Mouse (Mus musculus): ENCODE results near the gene Tmem132c. TPM values are rescaled to one million over a fixed set of nuclear protein-coding genes. Genes with fewer than 3 reads are reported as not detected.

Gene Tmem132c
- total RNA-seq, 2 experiments from 2014 or later = 6.5 to 6.6 TPM

DNA sequence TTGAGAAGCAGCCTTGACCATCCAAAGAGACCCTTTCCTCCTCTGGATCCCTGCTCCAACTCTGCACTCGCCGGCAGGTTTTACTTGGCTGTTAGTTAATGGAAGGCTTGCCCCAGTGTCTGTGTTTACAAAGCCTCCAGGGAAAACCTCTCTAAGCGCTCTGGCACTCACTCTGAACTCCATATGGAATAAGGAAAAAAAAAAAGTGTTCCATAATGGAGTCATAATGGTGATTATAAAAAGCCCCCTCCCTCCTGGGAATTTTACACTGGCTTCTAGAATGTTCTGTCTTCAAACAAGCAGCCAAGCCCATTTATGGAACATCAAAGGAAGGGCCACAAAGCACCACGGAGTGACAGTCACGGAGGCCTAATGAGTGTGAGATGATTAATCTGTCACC is 136.9 kb downstream of the Tmem132c start:
- intact Hi-C loops (cut with DNase I) = no loop called here
- no peak for DNase-seq (ENCODE audit: low spot score in 2 of 2)

DNA sequence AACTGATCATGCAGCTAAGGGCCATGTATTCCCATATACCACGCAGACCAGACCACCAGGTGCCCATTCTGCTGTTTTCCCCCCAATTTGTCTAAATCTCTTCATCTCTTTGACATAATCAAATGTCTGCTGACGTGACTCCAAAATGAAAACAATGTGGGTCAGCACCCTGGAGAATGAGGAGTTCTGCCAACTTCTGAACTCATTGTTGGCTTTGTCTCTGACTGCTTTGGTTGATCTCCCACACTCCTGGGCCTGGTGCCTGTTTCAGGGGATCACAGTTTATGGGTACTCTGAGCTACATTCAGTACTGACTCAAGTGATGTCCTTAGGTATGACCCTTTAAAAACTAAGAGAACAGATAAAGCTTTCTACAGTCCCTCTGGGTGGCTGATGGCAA is 137.7 kb downstream of the Tmem132c start:
- no peak for DNase-seq (ENCODE audit: low spot score in 2 of 2)
- intact Hi-C loops (cut with DNase I) = no loop called here

DNA sequence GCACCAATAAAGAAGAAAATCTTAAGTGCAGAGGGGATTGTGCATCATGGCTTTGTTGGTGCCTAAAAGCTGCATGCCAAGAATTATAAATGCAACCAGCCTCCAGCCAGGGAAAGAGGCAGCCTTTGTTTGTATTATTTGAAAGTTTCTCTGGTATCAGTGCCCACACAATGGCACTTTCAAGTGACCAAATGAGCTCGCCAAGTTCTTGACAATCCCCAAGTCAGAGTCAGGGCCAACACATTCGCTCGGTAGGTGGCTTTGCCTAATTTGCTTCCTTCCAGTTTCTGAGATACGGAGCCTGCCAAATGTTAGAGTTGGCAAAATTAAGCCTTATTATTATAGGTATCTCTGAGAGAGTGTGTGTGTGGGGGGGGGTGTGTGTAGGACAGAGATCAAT is 139.6 kb downstream of the Tmem132c start:
- intact Hi-C loops (cut with DNase I) = no loop called here
- no peak for DNase-seq (ENCODE audit: low spot score in 2 of 2)

DNA sequence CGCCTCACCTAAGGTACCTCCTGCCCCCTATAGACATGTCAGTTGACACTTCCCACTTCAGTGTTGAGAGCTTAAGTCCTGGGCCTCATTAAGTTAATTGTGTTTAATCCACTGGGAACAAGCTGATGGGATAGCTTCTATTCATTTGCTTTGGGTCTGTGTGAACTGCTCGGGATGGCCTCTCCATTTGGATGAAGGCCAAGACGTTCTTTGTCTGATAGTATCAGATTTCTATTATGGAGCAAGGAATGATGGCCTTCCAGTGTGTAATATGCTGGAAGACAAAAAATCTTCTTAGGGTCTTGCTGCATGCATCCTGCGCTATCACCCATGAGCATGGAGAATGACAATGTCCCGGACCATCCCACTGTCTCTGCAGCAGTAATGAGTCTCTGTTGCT is 141.0 kb downstream of the Tmem132c start:
- DNase-seq (ENCODE audit: low spot score in 2 of 2) = no peak
- intact Hi-C loops (cut with DNase I) = no loop called here

DNA sequence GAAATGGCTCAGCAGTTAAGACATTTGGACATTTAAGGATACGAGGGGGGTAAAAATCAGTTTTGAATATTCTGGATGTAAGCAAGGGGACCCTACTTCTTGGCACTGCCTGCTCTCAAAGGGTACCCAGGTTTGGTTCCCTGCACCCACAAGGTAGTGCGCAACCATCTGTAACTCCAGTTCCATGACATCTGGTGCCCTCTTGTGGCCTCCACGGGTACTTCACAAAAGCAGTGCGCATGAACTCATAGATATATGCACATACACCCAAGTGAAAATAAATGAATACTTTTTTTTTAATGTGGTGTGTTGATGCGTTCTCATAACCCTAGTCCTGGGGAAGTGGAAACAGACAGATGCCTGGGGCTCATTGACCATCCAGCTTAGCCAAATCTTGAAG is 149.6 kb downstream of the Tmem132c start:
- DNase-seq (ENCODE audit: low spot score in 2 of 2) = no peak
- intact Hi-C loops (cut with DNase I) = no loop called here

DNA sequence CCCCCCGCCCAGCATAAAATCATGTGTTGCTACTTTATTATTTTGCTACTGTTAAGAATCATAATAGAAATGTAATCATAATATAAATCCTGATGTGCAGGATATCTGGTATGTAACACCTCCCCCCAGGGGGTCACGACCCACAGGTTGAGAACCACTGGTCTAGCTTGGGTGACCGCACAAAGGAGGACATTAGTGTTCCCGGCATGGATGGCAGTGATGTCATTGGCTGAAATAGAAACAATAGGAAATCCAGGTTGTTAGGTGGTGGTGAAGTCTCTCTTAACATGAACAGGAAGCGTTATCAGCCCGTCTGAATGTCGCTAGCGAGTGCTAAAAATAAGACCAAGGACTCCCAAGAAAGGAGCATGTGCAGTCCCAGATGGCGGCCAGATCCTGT is 155.3 kb downstream of the Tmem132c start:
- no peak for DNase-seq (ENCODE audit: low spot score in 2 of 2)
- intact Hi-C loops (cut with DNase I) = no loop called here

DNA sequence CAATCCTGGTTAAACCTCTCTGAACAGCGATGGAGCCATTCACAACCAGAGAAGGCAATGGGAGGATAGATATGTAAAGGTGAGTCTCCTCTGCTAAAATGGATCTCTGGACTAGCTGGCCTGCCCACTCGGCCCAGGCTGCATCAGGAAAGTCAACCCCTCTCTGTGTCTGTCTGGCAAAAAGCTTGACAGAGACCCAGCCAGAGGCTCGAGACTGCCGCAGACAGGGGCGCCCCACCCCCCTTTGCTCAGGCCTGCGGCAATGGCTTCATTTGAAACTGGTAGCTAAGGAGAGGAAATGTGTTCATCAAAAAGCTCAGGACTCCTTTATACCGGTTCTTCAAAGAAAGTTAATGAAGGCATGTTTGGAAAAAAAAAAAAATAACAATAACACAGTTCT is 156.4 kb downstream of the Tmem132c start:
- intact Hi-C loops (cut with DNase I) = no loop called here
- no peak for DNase-seq (ENCODE audit: low spot score in 2 of 2)

DNA sequence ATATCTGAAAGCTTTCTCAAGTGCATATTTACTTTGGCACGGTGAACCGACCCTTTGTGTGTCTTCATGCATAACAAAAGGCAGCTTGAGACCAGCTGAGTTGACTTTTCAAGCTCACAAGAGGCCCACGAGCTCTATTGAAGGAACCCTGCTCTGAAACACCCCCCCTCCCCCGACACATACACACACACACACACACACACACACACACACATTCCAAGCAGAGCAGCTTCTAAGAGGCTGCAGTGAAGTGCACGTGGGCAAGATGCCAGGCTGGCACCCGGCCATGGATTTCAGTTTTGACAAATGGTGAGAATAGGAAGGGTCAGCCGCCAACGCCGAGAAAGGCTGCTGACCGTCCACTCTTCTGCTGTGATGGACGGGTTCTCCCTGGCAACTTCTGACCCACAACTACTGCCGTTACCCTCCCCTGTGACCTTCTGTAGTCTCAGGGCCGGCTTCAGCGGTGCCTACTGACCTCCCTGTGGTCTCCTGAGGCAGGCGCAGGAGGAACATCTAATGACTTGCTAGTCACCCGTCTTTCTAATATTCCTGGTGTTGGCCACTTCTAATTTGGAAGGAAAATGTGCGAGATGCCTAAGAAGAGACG is 163.9 kb downstream of the Tmem132c start:
- peak; percentile 47 to 52 for DNase-seq (ENCODE audit: low spot score in 2 of 2)
- intact Hi-C loops (cut with DNase I) = no loop called here

DNA sequence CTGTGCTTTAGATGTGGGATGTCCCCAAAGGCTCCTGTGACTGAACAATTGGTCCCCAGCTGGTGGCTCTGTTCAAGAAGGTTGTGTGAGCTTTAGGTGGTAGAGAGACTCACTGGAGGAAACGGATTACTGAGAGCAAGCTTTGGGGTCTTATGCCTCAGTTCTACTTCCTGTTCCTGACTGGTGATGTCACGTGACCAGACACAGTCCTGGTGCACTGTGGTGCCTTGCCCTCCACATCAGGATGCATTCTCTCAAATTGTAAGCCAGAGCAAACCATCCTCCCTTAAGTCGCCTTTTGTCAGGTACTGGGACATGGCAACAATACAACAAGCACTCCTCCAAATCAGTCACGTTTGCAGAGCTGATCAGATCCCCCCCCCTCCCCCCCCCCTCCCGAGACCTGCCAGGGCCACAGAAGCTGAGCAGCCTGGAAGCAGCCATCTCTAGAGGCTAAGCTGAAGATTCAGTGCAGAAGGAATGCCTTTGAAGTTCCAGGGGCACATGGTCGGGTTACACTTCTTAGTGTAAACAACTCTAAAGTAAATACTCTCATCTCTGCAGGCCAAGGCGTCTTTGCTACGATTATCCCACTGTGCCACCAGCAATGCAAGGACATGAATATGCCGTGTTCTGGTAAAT is 164.5 kb downstream of the Tmem132c start:
- DNase-seq (ENCODE audit: low spot score in 2 of 2) = no peak

DNA sequence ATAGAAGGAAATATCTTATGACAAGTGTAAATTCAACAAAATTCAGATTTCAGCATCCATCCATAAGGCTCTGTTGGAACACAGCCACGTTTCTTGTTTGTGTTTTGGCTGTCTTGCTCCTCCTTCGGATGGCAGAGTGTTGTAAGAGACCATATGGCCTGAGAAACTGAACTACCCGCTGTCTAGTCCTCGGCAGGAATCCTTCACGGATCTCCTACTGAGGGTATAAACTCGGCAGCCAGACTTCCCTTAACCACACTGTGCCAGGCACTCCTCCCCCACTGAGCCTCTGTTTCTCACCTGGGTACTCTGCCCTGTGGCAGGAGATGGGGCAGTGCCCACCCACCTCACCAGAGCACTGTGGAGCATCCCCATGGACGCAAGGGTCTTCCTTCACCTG is 174.9 kb downstream of the Tmem132c start:
- peak; percentile 63 to 73 for DNase-seq (ENCODE audit: low spot score in 2 of 2)
- intact Hi-C loops (cut with DNase I) = no loop called here

More for the DNA sequence above, 164.5 kb downstream of the Tmem132c start:
- intact Hi-C loops (cut with DNase I) = no loop called here

DNA sequence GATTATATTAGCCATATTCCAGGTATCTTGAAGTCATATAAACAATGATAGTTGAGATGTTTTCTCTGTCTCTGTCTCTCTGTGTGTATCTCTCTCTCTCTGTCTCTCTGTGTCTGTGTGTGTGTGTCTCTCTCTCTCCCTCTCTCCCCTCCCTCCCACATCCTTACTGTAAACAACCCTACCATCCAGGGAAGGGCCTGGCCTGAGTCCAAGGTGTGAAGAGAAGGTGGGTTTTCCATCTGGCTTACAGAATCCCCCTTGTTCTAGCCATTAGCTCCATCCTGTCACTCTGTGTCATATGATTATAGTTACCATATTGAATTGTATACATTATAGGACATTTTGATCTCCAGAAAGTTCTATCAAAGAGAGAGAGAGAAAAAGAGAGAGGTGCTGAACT is 182.3 kb downstream of the Tmem132c start:
- intact Hi-C loops (cut with DNase I) = no loop called here

DNA sequence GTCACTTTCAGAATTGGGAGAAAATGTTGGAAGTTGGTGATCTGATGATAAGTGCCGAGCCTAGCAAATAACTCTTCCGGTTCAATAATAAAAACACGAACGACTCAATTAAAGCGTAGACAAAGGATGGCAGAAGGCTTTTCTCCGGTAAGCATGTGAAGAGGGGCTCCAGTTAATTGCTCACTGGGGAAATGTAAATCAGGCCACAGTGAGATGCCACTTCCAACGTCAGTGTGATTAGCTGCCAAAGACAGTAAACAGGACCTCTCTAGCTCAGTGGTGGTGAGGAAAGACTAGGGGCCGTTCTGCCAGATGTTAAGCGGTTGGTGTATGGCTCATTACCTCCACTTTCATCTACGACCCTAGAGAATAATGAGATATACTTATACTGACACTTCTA is 187.5 kb downstream of the Tmem132c start:
- DNase-seq (ENCODE audit: low spot score in 2 of 2) = no peak
- intact Hi-C loops (cut with DNase I) = no loop called here

More for the DNA sequence above, 182.3 kb downstream of the Tmem132c start:
- DNase-seq (ENCODE audit: low spot score in 2 of 2) = no peak

DNA sequence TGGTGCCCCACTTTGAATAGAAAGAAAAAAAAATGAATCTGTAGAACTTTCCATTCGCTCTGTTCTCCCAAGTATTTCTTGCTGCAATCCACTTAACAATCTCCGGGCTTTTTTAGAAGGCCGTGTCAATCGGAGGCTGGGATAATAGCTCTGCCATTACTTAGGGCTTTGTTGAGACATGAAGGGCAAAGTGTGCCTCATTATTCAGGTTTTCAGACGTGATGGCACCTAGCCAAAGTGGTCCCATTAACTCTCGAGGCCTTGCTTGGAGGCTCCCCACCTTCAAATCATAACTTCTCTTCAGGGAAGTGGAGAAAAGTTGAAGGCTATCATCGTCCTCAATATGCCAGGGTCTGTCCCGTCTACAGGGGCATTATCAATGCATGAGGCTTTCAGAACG is 190.0 kb downstream of the Tmem132c start:
- intact Hi-C loops (cut with DNase I) = no loop called here
- no peak for DNase-seq (ENCODE audit: low spot score in 2 of 2)

DNA sequence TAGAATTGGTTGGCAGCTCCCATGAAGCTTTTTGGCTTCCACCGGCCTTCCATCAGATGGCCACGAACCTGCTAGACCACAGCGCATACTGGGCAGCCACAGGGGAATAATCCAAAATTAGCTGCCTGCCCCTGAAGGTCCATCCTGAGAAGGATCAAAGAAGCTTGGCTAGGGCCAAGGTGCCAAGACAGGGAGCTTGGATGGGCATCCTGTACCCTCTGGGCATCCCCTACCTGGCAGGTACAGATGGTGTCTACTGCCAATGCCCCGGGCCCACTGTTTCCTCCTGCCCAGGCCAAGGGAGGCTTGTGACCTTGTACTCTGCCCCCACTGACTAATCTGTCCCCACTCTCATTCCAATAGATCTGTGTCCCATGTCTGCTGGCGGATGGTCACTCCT is 195.2 kb downstream of the Tmem132c start:
- no peak for DNase-seq (ENCODE audit: low spot score in 2 of 2)
- intact Hi-C loops (cut with DNase I) = no loop called here

DNA sequence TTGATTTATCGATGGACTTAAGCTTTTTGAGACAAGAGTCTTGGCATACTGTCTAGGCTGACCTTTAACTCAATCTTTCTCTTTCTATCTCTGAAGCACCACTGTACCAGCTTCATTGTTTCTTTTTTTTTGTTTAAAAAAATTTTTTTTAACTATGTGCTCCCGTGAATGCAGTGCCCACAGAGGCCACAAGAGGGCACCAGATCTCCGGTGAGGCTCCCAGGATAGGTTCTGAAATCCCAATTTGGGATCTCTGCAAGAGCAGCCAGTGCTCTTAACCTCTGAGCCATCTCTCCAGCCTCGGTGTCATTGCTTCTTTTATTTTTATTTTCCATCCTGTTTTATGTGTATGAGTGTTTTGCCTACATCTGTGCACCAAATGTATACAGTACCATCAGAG is 197.0 kb downstream of the Tmem132c start:
- intact Hi-C loops (cut with DNase I) = no loop called here
- no peak for DNase-seq (ENCODE audit: low spot score in 2 of 2)

DNA sequence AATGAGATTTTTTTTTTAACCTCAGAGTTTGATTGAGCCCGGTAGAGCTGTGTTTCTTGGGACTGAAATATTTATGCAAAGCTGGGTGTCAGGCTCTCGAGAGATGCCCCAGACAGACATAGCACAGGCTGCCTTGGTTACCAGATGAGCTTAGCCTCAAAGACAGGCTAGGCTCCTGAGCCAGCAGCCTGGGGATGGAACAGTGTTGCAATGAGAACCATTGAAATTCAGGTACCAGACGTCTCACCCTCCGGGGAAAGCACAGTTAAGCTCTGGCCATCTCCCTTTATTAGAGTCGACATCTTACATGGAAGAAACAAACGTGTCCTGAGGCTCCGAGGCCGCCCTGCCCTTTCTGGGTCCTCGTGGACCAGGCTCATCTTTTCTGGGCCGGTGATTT is 200.4 kb downstream of the Tmem132c start:
- intact Hi-C loops (cut with DNase I) = no loop called here
- DNase-seq (ENCODE audit: low spot score in 2 of 2) = no peak

DNA sequence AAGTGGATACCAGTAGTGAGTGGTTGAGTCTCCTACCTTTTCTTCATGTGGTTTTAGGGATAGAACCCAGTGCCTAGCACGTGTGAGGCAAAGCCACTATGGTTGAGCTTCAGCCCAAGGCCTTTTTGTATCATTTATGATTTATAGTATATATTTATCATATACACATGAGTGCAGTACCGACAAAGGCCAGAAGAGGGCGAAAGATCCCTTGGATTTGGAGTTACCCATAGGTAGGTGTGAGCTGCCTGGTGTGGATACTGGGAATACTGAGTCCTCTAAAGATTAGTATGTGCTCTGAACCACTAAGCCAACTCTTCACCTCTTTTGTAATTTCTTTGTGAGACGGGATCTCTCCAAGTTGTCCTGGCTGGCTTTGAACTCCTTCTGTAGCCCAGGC is 212.0 kb downstream of the Tmem132c start:
- DNase-seq (ENCODE audit: low spot score in 2 of 2) = peak; percentile 38

DNA sequence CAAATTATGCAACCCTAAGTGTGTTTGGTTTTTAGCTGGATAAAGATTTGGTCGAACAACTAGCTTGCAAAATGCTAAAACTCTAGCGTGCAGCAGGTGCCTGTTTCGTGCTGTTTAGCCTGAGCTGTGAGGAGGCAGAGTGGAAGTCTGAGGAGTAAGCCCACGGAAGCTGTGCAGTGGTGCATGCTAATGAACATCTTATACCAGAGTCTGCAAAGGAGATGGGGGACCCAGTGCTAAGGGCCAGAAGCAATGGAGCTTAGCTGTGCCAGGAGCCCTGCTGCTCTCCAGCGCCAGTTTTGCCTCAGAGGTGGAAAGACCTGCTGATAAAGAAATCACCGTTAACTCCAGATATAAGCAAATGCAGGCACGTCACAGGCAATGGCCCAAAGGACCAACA is 212.5 kb downstream of the Tmem132c start:
- no peak for DNase-seq (ENCODE audit: low spot score in 2 of 2)

More for the DNA sequence above, 212.0 kb downstream of the Tmem132c start:
- intact Hi-C loops (cut with DNase I) = no loop called here

DNA sequence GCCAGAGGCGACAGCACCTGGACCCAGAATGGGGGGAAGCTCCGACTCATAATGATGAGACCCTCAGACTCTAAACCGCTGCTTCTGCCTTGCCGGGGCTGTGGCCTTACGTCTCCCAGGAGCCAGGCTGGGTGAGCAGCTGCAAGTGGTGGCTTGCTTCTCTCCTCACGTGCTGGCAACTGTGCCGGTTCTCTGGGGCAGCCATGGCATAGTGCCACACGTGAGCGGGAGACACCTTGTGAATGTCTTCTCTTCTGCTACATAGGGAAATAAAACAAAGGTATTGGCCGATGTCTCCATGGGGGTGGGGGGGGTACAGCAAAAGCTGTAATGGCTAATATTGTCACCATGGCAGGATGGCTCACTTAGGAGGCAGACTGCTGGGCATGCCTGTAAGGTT is 214.5 kb downstream of the Tmem132c start:
- no peak for DNase-seq (ENCODE audit: low spot score in 2 of 2)
- intact Hi-C loops (cut with DNase I) = no loop called here

More for the DNA sequence above, 212.5 kb downstream of the Tmem132c start:
- intact Hi-C loops (cut with DNase I) = no loop called here

DNA sequence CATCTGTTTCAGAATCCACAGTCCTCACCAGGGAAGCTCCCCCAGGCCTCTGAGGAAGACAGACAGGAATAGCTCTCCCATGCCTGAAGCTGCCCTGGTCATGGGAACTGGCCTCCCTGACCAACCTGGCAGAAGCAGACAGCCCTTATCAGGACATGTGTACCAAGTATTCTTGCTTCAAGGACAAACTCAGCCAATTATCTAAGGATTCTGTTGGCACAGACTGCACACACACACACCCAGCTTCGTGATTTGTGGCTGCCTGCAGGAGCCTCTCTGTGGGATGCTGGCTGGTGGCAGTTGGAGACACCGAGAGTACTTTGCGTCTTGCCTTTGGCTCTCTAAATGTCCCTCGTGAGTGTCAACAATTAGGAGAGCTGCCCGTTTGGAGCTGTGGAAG is 226.5 kb downstream of the Tmem132c start:
- intact Hi-C loops (cut with DNase I) = no loop called here
- peak in 1 of 2 experiments; percentile 24 for DNase-seq (ENCODE audit: low spot score in 2 of 2)

DNA sequence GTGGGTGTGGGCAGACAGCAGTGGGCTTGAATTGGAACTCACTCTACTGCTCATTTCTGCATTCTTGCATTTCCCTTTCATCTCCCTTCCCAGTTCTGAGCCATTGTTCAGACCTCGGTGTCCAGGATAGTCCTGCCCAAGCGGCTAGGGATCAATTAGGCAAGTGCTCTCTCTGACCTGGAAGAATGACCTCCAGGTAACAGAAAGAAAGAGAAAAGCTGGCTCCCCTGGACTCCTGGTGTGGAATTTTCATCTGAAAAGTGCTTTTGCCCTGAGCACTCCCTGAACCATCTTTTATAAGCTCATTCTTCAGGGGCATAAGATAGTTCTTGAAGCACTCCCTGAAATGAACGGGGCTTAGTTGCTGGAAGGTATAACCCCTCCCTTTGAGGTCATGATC is 228.7 kb downstream of the Tmem132c start:
- intact Hi-C loops (cut with DNase I) = no loop called here
- DNase-seq (ENCODE audit: low spot score in 2 of 2) = no peak

DNA sequence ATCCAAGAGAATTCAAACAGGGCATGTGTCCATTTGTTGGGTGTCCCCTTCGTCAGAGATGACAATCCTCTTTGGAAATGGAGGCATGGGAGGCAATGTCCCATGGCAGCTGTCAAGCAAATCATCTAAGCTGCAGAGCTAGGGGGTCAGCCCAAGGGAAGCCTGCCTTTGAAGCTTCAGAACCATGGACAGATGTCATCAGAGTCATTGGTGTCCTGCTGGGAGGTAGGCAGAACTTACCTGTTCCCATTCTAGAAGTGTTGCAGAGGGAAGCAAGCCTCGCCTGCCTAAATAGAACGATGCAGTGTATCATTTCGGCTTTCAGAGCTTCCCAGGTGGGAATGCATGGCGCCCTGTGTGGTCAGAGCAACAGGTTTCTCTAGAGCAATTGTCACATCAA is 230.3 kb downstream of the Tmem132c start:
- intact Hi-C loops (cut with DNase I) = no loop called here
- DNase-seq (ENCODE audit: low spot score in 2 of 2) = no peak
